ENCODE assay signal across 30 mouse cellular contexts in the genomic region with DNA sequence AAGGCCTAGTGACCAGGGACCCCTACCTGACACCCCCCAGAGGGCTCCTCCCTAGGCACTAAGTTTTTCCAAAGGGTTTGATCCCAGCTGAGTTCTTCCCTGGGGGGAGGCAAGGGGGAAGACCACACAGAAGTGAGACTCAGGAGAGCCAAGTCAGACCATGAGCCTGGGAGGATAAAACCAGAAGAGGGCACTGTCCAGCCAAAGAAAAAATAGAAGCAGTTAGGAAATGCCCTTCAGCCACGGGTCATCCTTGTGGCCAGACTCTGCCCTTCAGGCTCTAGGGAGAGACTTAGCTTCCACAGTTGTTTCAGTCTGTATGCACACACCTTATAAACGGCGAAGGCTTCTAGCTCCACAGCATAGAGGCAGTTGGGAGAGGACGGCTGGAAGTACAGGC. TPM values are rescaled to one million over a fixed set of nuclear protein-coding genes. Genes with fewer than 3 reads are reported as not detected.
DNase-seq lines count a peak whose midpoint lies in the region; ATAC-seq and TF ChIP-seq lines count a peak whose summit lies in the region.
"Had no signal": no experiment of that assay in that cellular context is flagged by ENCODE, and none has a peak within 500 bp of the region (broad histone marks: within the 10 kb centered on the region; RNA-seq: fewer than 3 reads in every experiment).

No protein-coding gene starts in this region.

- TF ChIP-seq EP300 in CH12.LX (IDR thresholded peaks at IDR 0.05; ENCODE audit: low read length): no peak

- H3K4me1 ChIP-seq in intestine, postnatal 0 days (replicated peaks; ENCODE audit: control insufficient read depth, insufficient read depth, low read length): no peaks in the 10 kb centered on the region
- H3K4me1 ChIP-seq in intestine, embryonic 16.5 days (ENCODE audit: control insufficient read depth, insufficient read depth, low read length): peaks cover 3% of the 10 kb centered on the region; the same call in 1 of the 2 replicates
- no peaks in the 10 kb centered on the region for H3K4me1 ChIP-seq in kidney, embryonic 14.5 days (ENCODE audit: control insufficient read depth, insufficient read depth, low read length)
- H3K4me1 ChIP-seq in CH12.LX (ENCODE audit: control insufficient read depth in 1 of 2, insufficient read depth in 2 of 2): peaks cover 0 to 2% of the 10 kb centered on the region in 2 experiments; a peak in 1 of 4 replicates
- H3K4me1 ChIP-seq: embryonic facial prominence, embryonic 15.5 days; heart, embryonic 12.5 days; hindbrain, embryonic 12.5 days; limb, embryonic 10.5 days; liver, embryonic 15.5 days; neural tube, embryonic 15.5 days; stomach, embryonic 15.5 days had no signal

- no peaks in the 10 kb centered on the region for H3K36me3 ChIP-seq in intestine, postnatal 0 days (ENCODE audit: control insufficient read depth, insufficient read depth)
- no peaks in the 10 kb centered on the region for H3K36me3 ChIP-seq in intestine, embryonic 16.5 days (ENCODE audit: control insufficient read depth, insufficient read depth, low read length)
- H3K36me3 ChIP-seq in kidney, embryonic 14.5 days (ENCODE audit: control insufficient read depth, insufficient read depth, low read length): no peaks in the 10 kb centered on the region
- no peaks in the 10 kb centered on the region for H3K36me3 ChIP-seq in CH12.LX (replicated peaks in 1 of 2; ENCODE audit: control insufficient read depth in 1 of 2, insufficient read depth in 1 of 2, low read length in 1 of 2)
- H3K36me3 ChIP-seq: embryonic facial prominence, embryonic 15.5 days; heart, embryonic 12.5 days; hindbrain, embryonic 12.5 days; limb, embryonic 10.5 days; liver, embryonic 15.5 days; neural tube, embryonic 15.5 days; stomach, embryonic 15.5 days had no signal

- H3K4me2 ChIP-seq in intestine, postnatal 0 days (replicated peaks; ENCODE audit: low read depth): no peak overlapping the region
- no peak overlapping the region for H3K4me2 ChIP-seq in intestine, embryonic 16.5 days (ENCODE audit: low read depth, low read length)
- H3K4me2 ChIP-seq in kidney, embryonic 14.5 days (replicated peaks; ENCODE audit: low read depth, low read length): no peak overlapping the region
- no peak overlapping the region for H3K4me2 ChIP-seq in CH12.LX (ENCODE audit: insufficient read depth, low read depth, poor library complexity, severe bottlenecking)
- H3K4me2 ChIP-seq: embryonic facial prominence, embryonic 15.5 days; heart, embryonic 12.5 days; hindbrain, embryonic 12.5 days; liver, embryonic 15.5 days; neural tube, embryonic 15.5 days; stomach, embryonic 15.5 days had no signal

- no peak for TF ChIP-seq POLR2A in CH12.LX (IDR thresholded peaks at IDR 0.05; ENCODE audit: low read depth, low read length)

- peak; percentile 9 for TF ChIP-seq RAD21 in CH12.LX (IDR thresholded peaks at IDR 0.05; ENCODE audit: low read depth, low read length)

- dilution Hi-C loops in CH12.LX (cut with MboI; ENCODE audit: extremely low pct_ligation_motif_present, extremely low pct_unique_long_range_greater_than_20kb, low sequenced_read_pairs): no loop called here

- no peak overlapping the region for H3K27ac ChIP-seq in intestine, postnatal 0 days (ENCODE audit: low read depth, low read length)
- H3K27ac ChIP-seq in intestine, embryonic 16.5 days (ENCODE audit: low read length): no peak overlapping the region
- H3K27ac ChIP-seq in kidney, embryonic 14.5 days (ENCODE audit: low read depth, low read length): no peak overlapping the region
- H3K27ac ChIP-seq in CH12.LX (ENCODE audit: insufficient read depth, low read depth): no peak overlapping the region
- H3K27ac ChIP-seq: embryonic facial prominence, embryonic 15.5 days; hindbrain, embryonic 12.5 days; limb, embryonic 10.5 days; liver, embryonic 15.5 days; macrophage; neural tube, embryonic 15.5 days; stomach, embryonic 15.5 days had no signal

- H3K4me3 ChIP-seq in intestine, postnatal 0 days (ENCODE audit: low read depth, low read length): no peak overlapping the region
- H3K4me3 ChIP-seq in intestine, embryonic 16.5 days (ENCODE audit: low read length): no peak overlapping the region
- no peak overlapping the region for H3K4me3 ChIP-seq in kidney, embryonic 14.5 days (ENCODE audit: low read length)
- H3K4me3 ChIP-seq in CH12.LX (replicated peaks in 1 of 3; ENCODE audit: low read depth in 2 of 3, low read length in 2 of 3, poor library complexity in 1 of 3): no peak overlapping the region
- H3K4me3 ChIP-seq: embryonic facial prominence, embryonic 15.5 days; heart, embryonic 12.5 days; hindbrain, embryonic 12.5 days; limb, embryonic 10.5 days; liver, embryonic 15.5 days; neural tube, embryonic 15.5 days; stomach, embryonic 15.5 days had no signal

- no peaks in the 10 kb centered on the region for H3K79me2 ChIP-seq in CH12.LX (replicated peaks; ENCODE audit: control insufficient read depth, extremely low read depth, insufficient read depth, poor library complexity, severe bottlenecking)

- no peak for ATAC-seq in intestine, postnatal 0 days
- ATAC-seq in intestine, embryonic 16.5 days: no peak
- no peak for ATAC-seq in kidney, embryonic 14.5 days (ENCODE audit: low FRiP score, low TSS enrichment)
- ATAC-seq: forebrain, embryonic 14.5 days; midbrain, embryonic 16.5 days had no signal

- in situ Hi-C loops in CH12.LX (cut with MboI; ENCODE audit: low pct_ligation_motif_present, low pct_unique_long_range_greater_than_20kb, low sequenced_read_pairs): no loop called here

- no peaks in the 10 kb centered on the region for H3K27me3 ChIP-seq in intestine, postnatal 0 days (replicated peaks; ENCODE audit: control insufficient read depth, insufficient read depth, low read length)
- no peaks in the 10 kb centered on the region for H3K27me3 ChIP-seq in intestine, embryonic 16.5 days (replicated peaks; ENCODE audit: control insufficient read depth, insufficient read depth, low read length)
- 0 out of 2 replicates have a peak, but pooled peaks cover 5% of the 10 kb centered on the region for H3K27me3 ChIP-seq in kidney, embryonic 14.5 days (ENCODE audit: control insufficient read depth, insufficient read depth, low read length)
- H3K27me3 ChIP-seq in CH12.LX (replicated peaks): peaks cover 83% of the 10 kb centered on the region

- peak; percentile 44 for TF ChIP-seq CTCF in intestine, postnatal 0 days (IDR thresholded peaks at IDR 0.05; ENCODE audit: low read depth)
- TF ChIP-seq CTCF in CH12.LX (conservative IDR thresholded peaks at IDR 0.05 in 1 of 2, IDR thresholded peaks at IDR 0.05 in 1 of 2; ENCODE audit: low read depth in 2 of 2, low read length in 2 of 2): peak in 1 of 2 experiments; percentile 37; a peak in 2 of 4 replicates

- 55% methylated on average over 4 of the region's 4 CpGs for WGBS in intestine, postnatal 0 days
- WGBS in intestine, embryonic 16.5 days: 64% methylated on average over 4 of the region's 4 CpGs
- 67% methylated on average over 4 of the region's 4 CpGs for WGBS in kidney, embryonic 14.5 days

- H3K9me3 ChIP-seq in intestine, postnatal 0 days (ENCODE audit: control insufficient read depth): no peaks in the 10 kb centered on the region
- H3K9me3 ChIP-seq in intestine, embryonic 16.5 days (ENCODE audit: control insufficient read depth, low read length): no peaks in the 10 kb centered on the region
- H3K9me3 ChIP-seq in kidney, embryonic 14.5 days (ENCODE audit: control insufficient read depth, low read length): no peaks in the 10 kb centered on the region
- no peaks in the 10 kb centered on the region for H3K9me3 ChIP-seq in CH12.LX (replicated peaks; ENCODE audit: low read length)
- H3K9me3 ChIP-seq: embryonic facial prominence, embryonic 15.5 days; heart, embryonic 12.5 days; hindbrain, embryonic 12.5 days; limb, embryonic 10.5 days; liver, embryonic 15.5 days; neural tube, embryonic 15.5 days; stomach, embryonic 15.5 days had no signal

- no peak overlapping the region for H3K9ac ChIP-seq in intestine, postnatal 0 days (ENCODE audit: low read depth, low read length)
- H3K9ac ChIP-seq in intestine, embryonic 16.5 days (ENCODE audit: low read depth, low read length): no peak overlapping the region
- no peak overlapping the region for H3K9ac ChIP-seq in kidney, embryonic 14.5 days (ENCODE audit: low read depth, low read length)
- H3K9ac ChIP-seq in CH12.LX (ENCODE audit: insufficient read depth, low read depth): no peak overlapping the region
- H3K9ac ChIP-seq: embryonic facial prominence, embryonic 15.5 days; heart, embryonic 12.5 days; hindbrain, embryonic 12.5 days; liver, embryonic 15.5 days; neural tube, embryonic 15.5 days; stomach, embryonic 15.5 days had no signal

- DNase-seq in kidney, postnatal 36 days: peak; percentile 44 to 45
- no peak for DNase-seq in CH12.LX (ENCODE audit: extremely low read depth)
- DNase-seq in NIH3T3 (ENCODE audit: low read depth): peak; percentile 11
- no peak for DNase-seq in spleen, postnatal 4 days (ENCODE audit: low spot score in 2 of 2)
- DNase-seq: adrenal gland, adult 8-10 months; cerebellum, adult 18-20 months; cerebellum, postnatal 14 days; heart, postnatal 14 days; liver; right cerebral cortex, adult 18-20 months; right cerebral cortex, postnatal 4 days; thymus, adult 2 months had no signal

RNA-seq across cellular contexts. Expression of a gene that starts 10.9 kb away (rescaled TPM):
- polyA plus RNA-seq in intestine, postnatal 0 days (2015; fragmentation: Nextera tagmentation; extraction: Ambion mirVana): 0.03 and 0.04 TPM in 2 replicates
- 0.07 and 0.16 TPM in 2 replicates for polyA plus RNA-seq in intestine, embryonic 16.5 days (2015; fragmentation: Nextera tagmentation; extraction: Ambion mirVana)
- not detected in 2 replicates for polyA plus RNA-seq in kidney, embryonic 14.5 days (2014; fragmentation: Nextera tagmentation; extraction: Ambion mirVana)
- not detected in 2 replicates for total RNA-seq in CH12.LX (2012; rRNA removed)
- total RNA-seq in CH12.LX (2014; rRNA removed): 0.04 TPM in 1 of 2 replicates, not detected in the other
- polyA plus RNA-seq in CH12.LX (2012; ENCODE audit: insufficient read length, low read depth): not detected in 2 replicates
- total RNA-seq: ES-E14; gastrocnemius, adult 8-10 months had no signal
- polyA plus RNA-seq: heart, embryonic 12.5 days; limb, embryonic 10.5 days; liver, embryonic 15.5 days; macrophage had no signal

RNA-seq across cellular contexts. Expression of a gene that starts 27.0 kb away (rescaled TPM):
- polyA plus RNA-seq in intestine, postnatal 0 days (2015; fragmentation: Nextera tagmentation; extraction: Ambion mirVana): 24.9 and 25.3 TPM in 2 replicates
- 25.3 and 27.9 TPM in 2 replicates for polyA plus RNA-seq in intestine, embryonic 16.5 days (2015; fragmentation: Nextera tagmentation; extraction: Ambion mirVana)
- polyA plus RNA-seq in kidney, embryonic 14.5 days (2014; fragmentation: Nextera tagmentation; extraction: Ambion mirVana): 0.43 and 0.84 TPM in 2 replicates
- total RNA-seq in CH12.LX (2012; rRNA removed) (not detected in 2 replicates), CH12.LX (2014; rRNA removed) (not detected in 2 replicates)
- polyA plus RNA-seq in CH12.LX (2012; ENCODE audit: insufficient read length, low read depth): not detected in 2 replicates

RNA-seq across cellular contexts. Expression of a gene that starts 31.5 kb away (rescaled TPM):
- polyA plus RNA-seq in intestine, postnatal 0 days (2015; fragmentation: Nextera tagmentation; extraction: Ambion mirVana): 0.71 and 1.2 TPM in 2 replicates
- polyA plus RNA-seq in intestine, embryonic 16.5 days (2015; fragmentation: Nextera tagmentation; extraction: Ambion mirVana): 1.5 and 2.4 TPM in 2 replicates
- polyA plus RNA-seq in kidney, embryonic 14.5 days (2014; fragmentation: Nextera tagmentation; extraction: Ambion mirVana): not detected in 2 replicates
- total RNA-seq in CH12.LX (2012; rRNA removed) (0.55 TPM in 1 of 2 replicates, not detected in the other), CH12.LX (2014; rRNA removed) (not detected in 2 replicates)
- 0.30 and 0.78 TPM in 2 replicates for polyA plus RNA-seq in CH12.LX (2012; ENCODE audit: insufficient read length, low read depth)
- total RNA-seq: ES-E14; gastrocnemius, adult 8-10 months; heart, postnatal 14 days had no signal
- polyA plus RNA-seq: forebrain, embryonic 14.5 days; heart, embryonic 12.5 days; limb, embryonic 10.5 days; liver, embryonic 15.5 days; lung, embryonic 16.5 days; macrophage had no signal

RNA-seq across cellular contexts. Expression of a gene that starts 39.2 kb away (rescaled TPM):
- 0.59 and 1.3 TPM in 2 replicates for polyA plus RNA-seq in intestine, postnatal 0 days (2015; fragmentation: Nextera tagmentation; extraction: Ambion mirVana)
- 0.95 and 1.5 TPM in 2 replicates for polyA plus RNA-seq in intestine, embryonic 16.5 days (2015; fragmentation: Nextera tagmentation; extraction: Ambion mirVana)
- 0.47 and 2.1 TPM in 2 replicates for polyA plus RNA-seq in kidney, embryonic 14.5 days (2014; fragmentation: Nextera tagmentation; extraction: Ambion mirVana)
- total RNA-seq in CH12.LX (2012; rRNA removed) (not detected in 2 replicates), CH12.LX (2014; rRNA removed) (not detected in 2 replicates)
- not detected in 2 replicates for polyA plus RNA-seq in CH12.LX (2012; ENCODE audit: insufficient read length, low read depth)
- total RNA-seq: ES-E14; gastrocnemius, adult 8-10 months; heart, postnatal 14 days; layer of hippocampus, postnatal 10 days had no signal
- polyA plus RNA-seq: forebrain, embryonic 14.5 days; gonadal fat pad, adult 2 months; limb, embryonic 10.5 days; lung, embryonic 16.5 days; macrophage had no signal

Comparison
In these comparisons a context has a peak if more than half of its experiments do, and no peak if none do; other contexts are left out.
1. DNase-seq: peak in kidney, postnatal 36 days (2 of 2) and NIH3T3 (single experiment); none in CH12.LX (single experiment) and spleen, postnatal 4 days (0 of 2).
2. RNA of a gene that starts 27.0 kb away (polyA plus RNA-seq): 25.3 to 27.9 TPM in intestine, embryonic 16.5 days and 24.9 to 25.3 TPM in intestine, postnatal 0 days; 0.43 to 0.84 TPM in kidney, embryonic 14.5 days and not detected in CH12.LX; every median in the first group is over 10 times any median in the second.